Mouse (Mus musculus) megakaryocyte progenitor cell, adult 5-6 weeks (primary cell): ENCODE measurements around the gene Xpnpep1. TPM values are rescaled to one million over a fixed set of nuclear protein-coding genes. Genes with fewer than 3 reads are reported as not detected.

Experiments used
- ATAC-seq: replicated peaks from 2 replicates; pipeline ENCODE4 v1.8.0; 2016; ENCODE audit warnings: mild to moderate bottlenecking, moderate TSS enrichment, inconsistent platforms; ENCODE audit not compliant: poor library complexity
- total RNA-seq, 2 experiments: library from RNA; stranded (forward) in 1 of 2; stranded (reverse) in 1 of 2; fragments of 157-497, 149-512 nt in 1 of 2; fragments of 200-1000 nt in 1 of 2; gene quantifications; 2 replicates each; pipeline versions ENCODE4 v1.2.3 to v1.2.4; 2015 to 2017

Gene Xpnpep1
- total RNA-seq, 2 experiments from 2014 or later = 46.9 to 55.6 TPM

DNA sequence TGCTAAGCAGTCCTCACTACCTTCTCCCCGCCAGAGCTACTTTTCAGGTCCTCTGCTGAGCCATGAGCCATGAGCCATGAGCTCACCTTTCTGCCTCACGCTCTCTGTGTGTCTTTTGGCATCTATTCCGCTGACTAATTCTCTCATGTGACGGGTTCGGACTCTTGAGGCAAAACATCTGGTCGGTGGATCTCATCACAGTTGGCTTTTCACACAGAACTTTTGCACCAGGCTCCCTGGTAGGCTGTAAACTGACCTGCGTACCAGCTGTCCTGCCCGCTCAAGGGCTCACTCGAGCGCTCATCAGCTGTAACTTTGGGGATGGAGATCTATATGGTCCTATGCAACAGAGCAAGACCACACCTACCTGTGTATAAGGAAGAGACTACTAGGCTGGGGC is 26.9 kb upstream of the Xpnpep1 start:
- no peak for ATAC-seq

- ATAC-seq = no peak
These were observed 26.5 kb upstream of the Xpnpep1 start for GRCm38 (mm10) chr19:53066531-53066930.

- no peak for ATAC-seq
These were observed 25.0 kb upstream of the Xpnpep1 start for GRCm38 (mm10) chr19:53064972-53065361.

GRCm38 (mm10) chr19:53064292-53064971 is 24.4 kb upstream of the Xpnpep1 start:
- ATAC-seq = no peak

DNA sequence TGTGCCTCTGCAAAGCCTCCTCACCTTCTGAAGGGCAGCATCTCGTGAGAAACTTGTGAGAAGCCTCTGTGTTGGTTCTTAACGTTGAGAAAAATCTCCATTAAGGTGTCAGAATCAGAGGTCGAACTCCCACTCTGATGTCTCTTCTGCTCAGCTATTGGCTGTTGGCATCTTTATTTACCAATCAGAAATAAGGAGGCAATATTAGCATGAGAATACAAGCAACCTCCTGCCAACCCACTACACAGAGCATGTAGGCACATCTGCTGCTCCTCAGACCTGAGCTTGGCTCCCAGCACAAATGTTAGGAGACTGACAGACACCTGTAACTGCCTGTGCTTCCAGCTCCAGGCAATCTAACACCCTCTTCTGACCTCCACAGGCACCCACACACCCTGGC is 22.0 kb upstream of the Xpnpep1 start:
- ATAC-seq = no peak

DNA sequence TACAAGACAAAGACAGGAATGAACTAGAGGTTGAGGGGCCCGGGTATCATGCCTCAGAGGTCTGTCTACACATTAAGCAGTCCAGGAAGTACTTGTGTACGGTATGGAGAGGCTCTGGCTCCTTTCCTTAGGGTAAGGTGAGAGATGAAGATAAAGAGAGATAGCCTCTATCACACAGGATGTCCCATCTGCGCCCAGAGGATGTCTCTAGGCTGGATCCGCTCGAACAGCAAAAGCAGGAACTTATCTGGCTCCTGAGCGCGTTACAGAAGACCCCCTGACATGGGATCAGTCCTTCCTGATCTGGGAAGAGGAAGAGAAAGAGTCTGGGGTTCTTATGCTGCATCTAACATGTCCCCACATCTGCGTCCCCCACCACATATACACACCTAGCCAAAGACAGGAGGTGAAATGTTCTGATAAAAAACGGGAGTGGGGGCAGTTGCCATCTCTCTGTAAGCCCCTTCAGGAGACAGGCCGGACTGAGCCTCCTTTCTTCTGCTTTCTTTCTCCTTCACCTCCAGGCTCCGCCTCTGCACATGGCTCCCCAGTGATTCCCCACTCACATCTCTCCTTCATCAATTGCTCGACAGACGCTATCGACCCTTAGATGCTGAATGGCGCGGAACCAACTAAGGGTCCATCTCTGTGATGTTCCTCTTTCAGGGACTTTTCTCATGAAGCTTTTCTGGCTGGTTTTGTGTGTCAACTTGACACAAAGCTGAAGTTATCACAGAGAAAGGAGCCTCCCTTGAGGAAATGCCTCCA is 19.5 kb upstream of the Xpnpep1 start:
- ATAC-seq = peak; percentile 66

GRCm38 (mm10) chr19:53058726-53059334 is 18.8 kb upstream of the Xpnpep1 start:
- peak; percentile 96 for ATAC-seq

DNA sequence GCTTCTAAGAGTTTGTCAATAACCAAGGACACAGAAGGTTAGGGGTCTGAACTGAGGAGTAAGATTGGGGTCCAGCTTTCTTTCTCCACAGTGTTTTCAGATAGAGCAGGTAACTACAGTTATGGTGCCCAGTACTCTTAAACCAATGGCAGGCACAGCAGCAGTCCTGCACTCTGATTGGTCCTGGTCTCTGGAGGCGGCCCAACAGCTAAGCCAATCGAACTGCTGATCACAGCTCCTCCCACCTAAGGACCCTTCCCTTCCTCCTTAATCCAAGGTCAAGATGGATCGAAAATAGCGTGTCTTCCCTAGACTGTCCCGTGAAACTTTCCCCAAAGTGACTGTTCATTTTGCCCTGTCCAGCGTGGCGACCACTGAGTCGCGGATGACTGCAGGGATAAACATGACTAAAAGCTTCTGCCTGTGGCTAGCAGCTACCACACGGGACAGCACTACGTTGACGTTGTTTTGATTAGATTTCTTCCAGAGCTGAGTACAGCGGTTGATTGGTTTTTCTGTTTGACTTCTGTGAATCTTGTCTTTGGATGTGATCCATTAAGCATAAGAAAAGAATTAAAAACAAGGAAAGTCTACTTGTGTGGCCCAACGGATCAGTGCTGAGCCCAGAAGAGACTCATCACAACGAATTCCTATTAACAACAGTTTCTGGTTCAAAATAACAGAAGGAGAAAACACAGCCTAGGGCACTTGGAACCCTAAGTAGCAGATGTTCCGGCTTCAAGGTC is 18.1 kb upstream of the Xpnpep1 start:
- ATAC-seq = no peak

GRCm38 (mm10) chr19:53053355-53053754 is 13.3 kb upstream of the Xpnpep1 start:
- no peak for ATAC-seq

DNA sequence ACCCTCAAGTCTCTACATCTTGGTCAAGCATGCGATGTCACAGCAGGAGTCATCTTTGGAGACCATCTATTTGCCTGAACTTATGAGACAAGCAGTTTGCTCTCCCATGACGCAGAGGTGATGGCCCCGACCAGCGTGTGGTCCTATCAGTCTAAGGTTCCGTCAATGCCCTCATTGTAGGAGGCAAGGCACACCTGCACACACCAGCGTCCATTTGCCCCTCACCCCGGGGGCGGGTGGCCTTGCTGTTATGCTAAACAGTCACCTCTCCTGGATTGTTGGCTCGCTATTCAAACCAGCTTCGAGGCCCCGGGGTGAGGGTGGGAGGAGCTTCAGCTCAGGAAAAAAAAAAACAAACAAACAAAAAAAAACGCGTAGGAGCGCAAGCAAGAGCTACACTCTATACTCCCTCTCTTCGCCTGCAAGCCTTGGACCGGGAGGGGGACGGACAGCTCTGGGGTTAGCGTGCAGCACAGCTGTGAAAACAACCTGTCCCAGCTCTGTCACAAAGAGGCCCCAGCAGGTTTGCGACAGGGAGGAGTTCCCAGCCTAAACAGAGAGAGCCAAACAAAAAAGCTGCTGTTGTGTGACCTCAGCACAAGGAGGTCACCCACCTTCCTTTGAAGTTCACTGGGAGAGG is 12.1 kb upstream of the Xpnpep1 start:
- no peak for ATAC-seq

- ATAC-seq = no peak
These were observed 11.4 kb upstream of the Xpnpep1 start for GRCm38 (mm10) chr19:53051288-53051985.

DNA sequence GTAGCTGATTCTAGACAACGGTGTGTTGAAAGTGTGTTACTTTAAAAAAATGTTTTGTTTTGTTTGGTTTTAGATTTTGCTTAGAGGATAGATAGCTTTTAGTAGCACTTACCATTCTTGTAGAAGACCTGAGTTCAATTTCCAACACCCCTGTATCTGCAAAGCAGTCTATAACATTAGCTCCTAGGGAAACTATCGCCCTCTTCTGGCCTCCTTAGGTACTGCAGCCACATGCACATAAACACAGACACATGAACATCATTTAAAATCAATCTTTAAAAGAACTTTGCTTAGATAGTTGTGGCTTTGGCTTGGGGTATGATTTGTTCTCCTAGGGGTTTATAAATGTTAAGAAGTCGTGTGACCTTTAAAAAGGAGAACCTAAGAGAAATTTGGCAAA is 10.1 kb upstream of the Xpnpep1 start:
- 0 out of 2 replicates have a peak, but pooled peaks have one; percentile 60 for ATAC-seq

DNA sequence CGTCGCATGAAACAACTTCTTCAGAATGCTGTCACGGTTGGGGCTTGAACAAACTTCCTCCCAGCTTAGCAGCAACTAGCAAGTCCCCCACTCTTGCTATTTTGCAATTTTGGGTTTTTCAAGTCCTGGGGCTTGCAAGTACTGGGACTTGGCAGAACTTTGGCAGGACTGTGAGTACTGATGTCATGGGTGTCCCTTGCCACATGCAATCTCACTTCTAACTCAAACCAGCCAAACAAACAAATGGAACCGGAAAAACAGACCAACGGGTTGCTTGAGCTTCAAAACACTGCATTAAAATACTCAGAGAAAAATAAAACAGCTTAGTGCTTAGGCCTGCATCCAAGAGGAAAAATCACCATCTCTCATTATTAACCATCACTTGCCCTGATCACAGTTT is 7.2 kb upstream of the Xpnpep1 start:
- no peak for ATAC-seq

DNA sequence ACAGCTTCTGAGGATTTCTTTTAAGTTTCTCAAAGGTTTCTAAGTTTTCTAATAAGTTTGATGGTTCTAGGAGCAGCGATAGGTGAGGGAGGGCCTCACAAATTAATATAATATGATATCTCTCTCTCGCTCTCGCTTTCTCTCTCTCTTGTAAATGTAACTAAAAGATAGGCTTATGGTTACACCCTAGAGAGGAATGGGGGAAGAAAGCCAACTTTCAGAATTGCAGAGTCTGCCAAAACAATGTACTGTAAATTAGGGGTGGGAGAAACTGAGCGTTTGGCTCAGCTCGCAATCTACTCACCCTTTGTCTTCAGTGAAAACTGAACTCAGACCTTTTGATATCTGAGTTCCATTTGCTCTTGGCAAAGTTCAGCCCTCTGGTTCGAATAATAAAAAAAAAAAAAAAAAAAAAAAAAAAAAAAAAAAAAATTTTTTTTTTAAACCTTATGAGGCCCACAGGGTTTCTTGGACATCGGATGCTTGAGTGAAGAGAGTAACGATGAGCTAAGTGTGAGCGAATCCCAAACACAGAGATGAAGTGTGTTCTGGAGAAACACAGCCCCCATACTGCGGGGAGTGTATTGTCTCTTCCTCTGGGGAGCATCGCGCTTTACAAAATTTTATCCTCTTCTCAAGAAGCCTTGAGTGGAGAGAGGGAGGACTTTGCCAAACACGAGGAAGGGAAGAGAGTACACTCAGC is 3.6 kb upstream of the Xpnpep1 start:
- peak; percentile 30 for ATAC-seq

GRCm38 (mm10) chr19:53041570-53041969 is 1.6 kb upstream of the Xpnpep1 start:
- no peak for ATAC-seq

DNA sequence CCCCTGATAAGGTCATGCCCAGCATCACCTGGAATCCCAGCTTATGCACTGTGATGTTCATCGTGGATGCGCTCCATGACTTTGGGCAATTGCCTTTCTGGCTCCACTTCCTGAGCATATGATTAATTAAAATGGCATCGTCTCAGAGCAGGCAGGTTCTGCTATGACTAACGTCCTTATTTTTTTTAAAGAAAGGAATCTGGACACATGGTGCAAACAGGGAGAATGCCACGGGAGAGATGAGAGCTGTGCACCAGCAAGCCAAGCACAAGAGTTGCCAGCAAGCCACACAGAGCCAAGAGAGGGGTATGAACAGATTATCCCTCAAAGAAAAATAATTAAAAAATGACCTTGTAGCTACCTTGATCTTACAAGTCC is 1.1 kb upstream of the Xpnpep1 start:
- ATAC-seq = no peak

- no peak for ATAC-seq
These were observed 924 bp downstream of the Xpnpep1 start for GRCm38 (mm10) chr19:53039090-53039489.

GRCm38 (mm10) chr19:53038435-53038938 is 1.5 kb downstream of the Xpnpep1 start:
- peak; percentile 88 for ATAC-seq

GRCm38 (mm10) chr19:53037925-53038419 is 2.0 kb downstream of the Xpnpep1 start:
- peak; percentile 5; the same call in 1 of the 2 replicates for ATAC-seq
